Mouse (Mus musculus): ENCODE data around the gene Nr1h2.

DNA sequence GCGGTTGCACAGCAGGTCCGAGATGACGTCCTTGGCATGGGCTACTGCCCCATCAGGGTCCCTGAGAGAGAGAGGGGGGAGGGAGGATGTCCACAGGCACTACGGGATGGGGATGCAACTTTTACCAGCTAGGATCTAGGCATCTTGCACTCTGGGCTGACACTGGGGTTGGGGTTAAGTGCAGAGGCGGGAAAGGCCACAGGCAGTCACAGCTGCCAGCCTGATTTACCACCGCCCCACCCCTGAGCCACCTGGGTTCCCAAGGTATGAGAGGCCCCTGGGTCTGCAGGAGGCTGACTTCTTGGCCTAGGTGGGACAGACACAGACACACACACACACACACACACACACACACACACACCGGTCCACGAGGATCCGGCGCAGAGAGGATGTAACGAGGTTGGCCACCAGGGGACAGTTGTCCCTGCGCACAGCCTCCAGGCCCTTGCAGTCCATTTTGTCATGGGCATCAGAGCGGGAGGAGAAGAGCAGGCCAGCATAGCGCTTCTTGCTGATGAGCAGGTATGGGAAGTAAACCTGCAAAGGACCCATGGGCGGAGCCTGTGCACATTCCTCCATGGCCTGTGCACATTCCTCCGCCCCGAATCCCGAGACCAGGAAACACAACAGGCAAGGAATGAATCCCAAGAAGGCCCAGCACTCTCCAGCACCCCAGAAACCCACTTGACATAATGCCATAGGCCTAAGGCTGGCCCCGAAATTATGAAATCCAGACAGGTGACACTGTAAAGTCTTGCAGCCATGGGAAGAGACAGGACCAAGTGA, 18.9 kb downstream of the Nr1h2 start:
- TF ChIP-seq NELFE (IDR thresholded peaks at IDR 0.05; ENCODE audit: low read depth, low read length) (no peak), EP300 (IDR thresholded peaks at IDR 0.05; ENCODE audit: low read length) (peak; percentile 26; the same call in 1 of the 2 replicates), USF1 (IDR thresholded peaks at IDR 0.05; ENCODE audit: low read depth, low read length) (no peak), E2F4 (IDR thresholded peaks at IDR 0.05; ENCODE audit: insufficient replicate concordance, low read depth, low read length) (no peak), SIN3A (IDR thresholded peaks at IDR 0.05; ENCODE audit: low read length) (no peak; the same call in 1 of the 2 replicates), ZNF384 (IDR thresholded peaks at IDR 0.05; ENCODE audit: low read depth, low read length) (no peak), CTCF (conservative IDR thresholded peaks at IDR 0.05 in 1 of 2, IDR thresholded peaks at IDR 0.05 in 1 of 2; ENCODE audit: low read depth in 2 of 2, low read length in 2 of 2) (peak in 1 of 2 experiments; percentile 41; a peak in 2 of 4 replicates), MAZ (IDR thresholded peaks at IDR 0.05; ENCODE audit: low read depth, low read length) (no peak), JUND (conservative IDR thresholded peaks at IDR 0.05; ENCODE audit: low read depth, low read length) (no peak), CHD2 (IDR thresholded peaks at IDR 0.05; ENCODE audit: low read length) (no peak), RCOR1 (conservative IDR thresholded peaks at IDR 0.05; ENCODE audit: low read depth, low read length) (no peak)

Measured in CH12.LX (cell line).